Mouse (Mus musculus) heart, adult 9 months (tissue): ENCODE measurements around the gene Eef1e1.
"Not testable (repeated sequence)": the region's sequence is repeated elsewhere in the genome, so short reads cannot be mapped to it uniquely, and the experiment has no call there.

ENCODE experiments used
- DNase-seq, 2 experiments: peaks; one replicate each; pipeline ENCODE4 v3.0.0; 2022; ENCODE audit warnings: low spot score in 2 of 2

Gene Eef1e1

GRCm38 (mm10) chr13:38624292-38624902 lies 34.5 kb downstream of the Eef1e1 start:
- no peak for DNase-seq

GRCm38 (mm10) chr13:38623296-38623695 lies 35.6 kb downstream of the Eef1e1 start:
- no peak for DNase-seq

- DNase-seq = not testable (repeated sequence)
These were observed 40.7 kb downstream of the Eef1e1 start for GRCm38 (mm10) chr13:38618001-38618630.

- DNase-seq = no peak
These were observed 42.0 kb downstream of the Eef1e1 start for GRCm38 (mm10) chr13:38616887-38617286.

GRCm38 (mm10) chr13:38615656-38616055 lies 43.2 kb downstream of the Eef1e1 start:
- no peak for DNase-seq

- DNase-seq = no peak
These were observed 44.6 kb downstream of the Eef1e1 start for GRCm38 (mm10) chr13:38614298-38614697.

- no peak for DNase-seq
These were observed 45.3 kb downstream of the Eef1e1 start for GRCm38 (mm10) chr13:38613583-38613982.

- DNase-seq = no peak
These were observed 46.2 kb downstream of the Eef1e1 start for GRCm38 (mm10) chr13:38612608-38613007.

- DNase-seq = no peak
These were observed 46.7 kb downstream of the Eef1e1 start for GRCm38 (mm10) chr13:38612179-38612578.

GRCm38 (mm10) chr13:38610336-38610735 lies 48.5 kb downstream of the Eef1e1 start:
- peak in 1 of 2 experiments; percentile 41 for DNase-seq

- DNase-seq = no peak
These were observed 51.7 kb downstream of the Eef1e1 start for GRCm38 (mm10) chr13:38607130-38607529.

- DNase-seq = no peak
These were observed 53.5 kb downstream of the Eef1e1 start for GRCm38 (mm10) chr13:38605353-38605752.

GRCm38 (mm10) chr13:38602966-38603365 lies 55.9 kb downstream of the Eef1e1 start:
- no peak for DNase-seq

GRCm38 (mm10) chr13:38602243-38602832 lies 56.5 kb downstream of the Eef1e1 start:
- no peak for DNase-seq

- no peak for DNase-seq
These were observed 58.0 kb downstream of the Eef1e1 start for GRCm38 (mm10) chr13:38600811-38601210.

- no peak for DNase-seq
These were observed 61.8 kb downstream of the Eef1e1 start for GRCm38 (mm10) chr13:38597076-38597475.

- DNase-seq = no peak
These were observed 62.4 kb downstream of the Eef1e1 start for GRCm38 (mm10) chr13:38596461-38596860.
